Mouse (Mus musculus) ES-E14 (cell line): Measurements from ENCODE around the gene Dupd1. TPM values are rescaled to one million over a fixed set of nuclear protein-coding genes. Genes with fewer than 3 reads are reported as not detected.

Experiments
- DNase-seq: peaks from one replicate; pipeline ENCODE4 v3.0.0-alpha.2; 2013; ENCODE audit warnings: low read depth, low spot score
- H3K27ac ChIP-seq: 2 replicates; pipeline ENCODE4 v1.5.1; 2012; ENCODE audit warnings: low read depth, mild to moderate bottlenecking, low read length, moderate library complexity, mixed read lengths; ENCODE audit not compliant: poor library complexity, insufficient read depth, severe bottlenecking
- H3K36me3 ChIP-seq: 2 replicates; pipeline ENCODE4 v1.6.1; 2012; ENCODE audit warnings: mild to moderate bottlenecking, low read length, moderate library complexity, mixed read lengths; ENCODE audit not compliant: control insufficient read depth, poor library complexity, insufficient read depth, severe bottlenecking
- H3K4me1 ChIP-seq, 2 experiments: fragments of 150-350 bp in 1 of 2; sonication (generic) in 1 of 2; 2 replicates each; pipeline ENCODE4 v1.6.1; 2012; ENCODE audit warnings: low read length in 2 of 2, mild to moderate bottlenecking in 1 of 2, mixed read lengths in 1 of 2; ENCODE audit not compliant: control insufficient read depth in 2 of 2, insufficient read depth in 2 of 2, poor library complexity in 1 of 2
- H3K4me3 ChIP-seq, 2 experiments: fragments of 150-350 bp in 1 of 2; sonication (generic) in 1 of 2; 2 replicates each; pipeline ENCODE4 v1.5.1; 2012; ENCODE audit warnings: low read length in 2 of 2, low read depth in 1 of 2, mild to moderate bottlenecking in 1 of 2, mixed read lengths in 1 of 2; ENCODE audit not compliant: insufficient read depth in 1 of 2, poor library complexity in 1 of 2, severe bottlenecking in 1 of 2
- H3K9ac ChIP-seq: 2 replicates; pipeline ENCODE4 v1.6.1; 2012; ENCODE audit warnings: low read depth, mild to moderate bottlenecking, low read length, mixed read lengths; ENCODE audit not compliant: poor library complexity, insufficient read depth, severe bottlenecking
- H3K9me3 ChIP-seq: fragments of 150-350 bp; sonication (generic); 2 replicates; pipeline ENCODE4 v1.6.1; 2012; ENCODE audit warnings: low read depth, mild to moderate bottlenecking, low read length; ENCODE audit not compliant: control insufficient read depth, insufficient read depth
- CHD2 ChIP-seq: IDR thresholded peaks from 2 replicates; pipeline ENCODE4 v1.6.1; 2014; ENCODE audit warnings: mild to moderate bottlenecking, low read depth, low read length, inconsistent platforms
- HCFC1 ChIP-seq: IDR thresholded peaks from 2 replicates; pipeline ENCODE4 v1.6.1; 2012; ENCODE audit warnings: low read length, inconsistent platforms, borderline replicate concordance; ENCODE audit not compliant: insufficient read depth
- MAFK ChIP-seq: IDR thresholded peaks from 2 replicates; pipeline ENCODE4 v1.6.1; 2014; ENCODE audit warnings: mild to moderate bottlenecking, low read depth, low read length, inconsistent platforms; ENCODE audit not compliant: insufficient read depth
- ZC3H11A ChIP-seq: IDR thresholded peaks from 2 replicates; pipeline ENCODE4 v1.6.1; 2012; ENCODE audit warnings: low read depth, mild to moderate bottlenecking, inconsistent platforms, low read length, borderline replicate concordance
- ZNF384 ChIP-seq: IDR thresholded peaks from 2 replicates; pipeline ENCODE4 v1.6.1; 2012; ENCODE audit warnings: low read depth, low read length, inconsistent platforms
- in situ Hi-C, 2 experiments: fragments of 600-800 bp; cut with MboI; formaldehyde crosslinking; loops; one replicate each; pipeline ENCODE4 v1.15.1; 2025; ENCODE audit warnings: low sequenced_read_pairs in 2 of 2, inconsistent platforms in 1 of 2; ENCODE audit not compliant: unreplicated experiment in 2 of 2
- total RNA-seq: library from RNA; depleted of rRNA; stranded (reverse); fragments of 300-350 nt; gene quantifications from 2 replicates; pipeline ENCODE4 v1.2.3, GENCODE M21; 2012

Gene Dupd1
- total RNA-seq, 1 experiment = not detected

- TF ChIP-seq ZNF384 = no peak
- no peak for TF ChIP-seq MAFK
- no peak for TF ChIP-seq CHD2
- TF ChIP-seq HCFC1 = no peak
- TF ChIP-seq ZC3H11A = no peak
- in situ Hi-C loops = loop anchor here in 1 of 2 experiments (25.0 kb wide), 1 partner anchor 610 kb away; no protein-coding TSS in a partner anchor
- H3K4me1 ChIP-seq = peaks cover 2 to 8% of the 10 kb centered on the region in 2 experiments; a peak in 1 of 4 replicates
Observed at GRCm38 (mm10) chr14:21746846-21747245, 32.5 kb upstream of the Dupd1 start.

DNA sequence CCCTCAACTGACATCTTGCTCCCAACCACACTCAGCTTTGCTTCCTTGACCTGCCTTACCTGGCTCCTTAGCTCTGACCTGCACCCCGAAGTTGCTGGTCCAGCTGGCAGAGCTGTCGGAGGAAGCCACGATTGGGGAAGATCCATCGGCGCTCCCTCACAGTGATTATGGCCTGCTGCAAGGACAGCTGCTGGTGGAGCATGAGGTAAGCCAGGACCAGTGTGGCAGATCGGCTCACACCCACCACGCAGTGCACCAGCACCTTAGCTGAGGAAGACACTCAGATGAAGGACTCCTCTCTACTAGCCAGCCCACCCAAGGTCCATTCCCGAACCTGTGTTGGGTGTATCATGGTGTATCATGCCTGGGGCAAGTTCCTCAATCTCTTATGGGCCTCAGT is 31.9 kb upstream of the Dupd1 start:
- DNase-seq = no peak
- H3K27ac ChIP-seq = no peak overlapping the region
- TF ChIP-seq ZNF384 = no peak
- TF ChIP-seq CHD2 = no peak
- no peak for TF ChIP-seq HCFC1
- TF ChIP-seq ZC3H11A = no peak
- TF ChIP-seq MAFK = no peak
- in situ Hi-C loops = loop anchor here in 1 of 2 experiments (25.0 kb wide), 1 partner anchor 609 kb away; no protein-coding TSS in a partner anchor
- H3K9me3 ChIP-seq = no peaks in the 10 kb centered on the region
- no peak overlapping the region for H3K4me3 ChIP-seq
- H3K9ac ChIP-seq = no peak overlapping the region
- no peaks in the 10 kb centered on the region for H3K36me3 ChIP-seq
- H3K4me1 ChIP-seq = peaks cover 2 to 8% of the 10 kb centered on the region in 2 experiments; a peak in 1 of 4 replicates

More at GRCm38 (mm10) chr14:21746846-21747245, 32.5 kb upstream of the Dupd1 start:
- Histone ChIP-seq H3K9me3 (no peaks in the 10 kb centered on the region), H3K9ac (no peak overlapping the region), H3K27ac (no peak overlapping the region), H3K36me3 (no peaks in the 10 kb centered on the region), H3K4me3 (no peak overlapping the region)
- DNase-seq = no peak

- in situ Hi-C loops = loop anchor here in 1 of 2 experiments (25.0 kb wide), 1 partner anchor 608 kb away; no protein-coding TSS in a partner anchor
- Histone ChIP-seq H3K27ac (no peak overlapping the region), H3K4me1 (peaks cover 2 to 7% of the 10 kb centered on the region in 2 experiments; a peak in 1 of 4 replicates), H3K36me3 (no peaks in the 10 kb centered on the region), H3K9me3 (no peaks in the 10 kb centered on the region), H3K4me3 (no peak overlapping the region), H3K9ac (no peak overlapping the region)
- TF ChIP-seq CHD2 (no peak), ZC3H11A (no peak), ZNF384 (no peak), MAFK (no peak), HCFC1 (no peak)
- no peak for DNase-seq
Observed at GRCm38 (mm10) chr14:21745149-21745548, 30.8 kb upstream of the Dupd1 start.

DNA sequence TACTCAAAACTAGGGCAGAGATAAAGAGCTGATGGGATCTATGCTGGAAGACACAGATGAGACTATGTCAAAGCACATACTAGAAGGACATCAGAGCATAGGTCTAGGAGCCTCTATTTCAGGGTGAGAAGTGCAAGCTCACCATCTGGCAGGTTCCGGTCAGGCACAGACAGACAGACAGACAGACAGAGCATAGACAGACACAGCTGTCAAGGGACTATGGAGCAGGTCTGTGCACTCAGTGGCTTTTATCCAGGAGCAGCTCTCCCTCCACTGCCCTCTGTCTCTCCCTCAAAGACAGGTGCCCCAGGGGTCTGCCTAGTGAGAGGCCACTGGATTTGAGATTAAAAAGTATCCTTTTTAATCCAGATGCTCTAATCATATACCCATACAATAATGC is 29.8 kb upstream of the Dupd1 start:
- in situ Hi-C loops = loop anchor here in 1 of 2 experiments (25.0 kb wide), 1 partner anchor 607 kb away; no protein-coding TSS in a partner anchor
- Histone ChIP-seq H3K27ac (no peak overlapping the region), H3K9me3 (no peaks in the 10 kb centered on the region), H3K4me1 (peaks cover 0 to 5% of the 10 kb centered on the region in 2 experiments; a peak in 1 of 4 replicates), H3K36me3 (no peaks in the 10 kb centered on the region), H3K9ac (no peak overlapping the region), H3K4me3 (no peak overlapping the region)
- no peak for DNase-seq
- TF ChIP-seq HCFC1 = no peak
- TF ChIP-seq MAFK = no peak
- TF ChIP-seq ZC3H11A = no peak
- no peak for TF ChIP-seq CHD2
- no peak for TF ChIP-seq ZNF384

GRCm38 (mm10) chr14:21742441-21742840 is 28.1 kb upstream of the Dupd1 start:
- no peak overlapping the region for H3K4me3 ChIP-seq
- no peak for TF ChIP-seq CHD2
- TF ChIP-seq HCFC1 = no peak
- TF ChIP-seq MAFK = no peak
- no peak for TF ChIP-seq ZC3H11A
- TF ChIP-seq ZNF384 = no peak
- no peak overlapping the region for H3K27ac ChIP-seq
- H3K9me3 ChIP-seq = no peaks in the 10 kb centered on the region
- no peaks in the 10 kb centered on the region for H3K4me1 ChIP-seq
- no peak overlapping the region for H3K9ac ChIP-seq
- no peak for DNase-seq
- in situ Hi-C loops = loop anchor here in 1 of 2 experiments (25.0 kb wide), 1 partner anchor 605 kb away; no protein-coding TSS in a partner anchor
- no peaks in the 10 kb centered on the region for H3K36me3 ChIP-seq
